Mouse (Mus musculus): Measurements from ENCODE around the gene 1600002K03Rik. TPM values are rescaled to one million over a fixed set of nuclear protein-coding genes. Genes with fewer than 3 reads are reported as not detected.
"Not testable (repeated sequence)": the region's sequence is repeated elsewhere in the genome, so short reads cannot be mapped to it uniquely, and the experiment has no call there.

The 1600002K03Rik gene
- polyA plus RNA-seq, 1 experiment from 2014 or later, result 6.4 TPM

DNA sequence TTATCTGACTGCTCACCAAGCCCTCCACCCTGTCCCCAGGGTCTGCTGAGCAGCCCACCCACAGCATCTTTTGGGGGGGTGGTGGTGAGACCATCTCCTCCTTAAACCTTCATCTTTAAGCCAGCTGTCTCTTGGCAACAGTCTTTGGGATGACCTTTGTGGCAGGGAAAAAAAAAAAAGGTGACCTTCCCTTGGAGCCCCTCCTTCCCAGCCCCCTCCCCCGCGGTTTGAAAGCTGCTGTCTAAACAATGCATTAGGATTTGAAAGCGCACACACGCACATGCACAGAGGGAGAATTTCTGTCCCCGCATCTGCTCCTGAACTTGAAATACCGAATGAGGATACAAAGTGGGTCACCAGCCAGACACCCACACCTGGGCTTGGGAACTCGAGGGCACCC, 31.3 kb downstream of the 1600002K03Rik start:
- Histone ChIP-seq H3K36me3 (ENCODE audit: control insufficient read depth, insufficient read depth, low read length) (no peaks in the 10 kb centered on the region), H3K4me3 (ENCODE audit: low read depth, low read length) (no peak overlapping the region), H3K4me1 (replicated peaks; ENCODE audit: control insufficient read depth, insufficient read depth, low read length) (peaks cover 10% of the 10 kb centered on the region; the same call in 1 of the 2 replicates), H3K27me3 (ENCODE audit: control insufficient read depth, insufficient read depth, low read length) (no peaks in the 10 kb centered on the region), H3K9me3 (ENCODE audit: control insufficient read depth, low read length) (no peaks in the 10 kb centered on the region), H3K9ac (ENCODE audit: low read length) (peak overlapping the region; percentile 23), H3K4me2 (ENCODE audit: low read depth, low read length, severe bottlenecking) (no peak overlapping the region), H3K27ac (ENCODE audit: low read depth, low read length) (0 out of 2 replicates have a peak overlapping the region, but pooled peaks have one; percentile 12)
- 19% methylated on average over 7 of the region's 7 CpGs for WGBS
- DNase-seq (ENCODE audit: low spot score) (no peak), ATAC-seq (replicated peaks; ENCODE audit: low FRiP score) (no peak)

DNA sequence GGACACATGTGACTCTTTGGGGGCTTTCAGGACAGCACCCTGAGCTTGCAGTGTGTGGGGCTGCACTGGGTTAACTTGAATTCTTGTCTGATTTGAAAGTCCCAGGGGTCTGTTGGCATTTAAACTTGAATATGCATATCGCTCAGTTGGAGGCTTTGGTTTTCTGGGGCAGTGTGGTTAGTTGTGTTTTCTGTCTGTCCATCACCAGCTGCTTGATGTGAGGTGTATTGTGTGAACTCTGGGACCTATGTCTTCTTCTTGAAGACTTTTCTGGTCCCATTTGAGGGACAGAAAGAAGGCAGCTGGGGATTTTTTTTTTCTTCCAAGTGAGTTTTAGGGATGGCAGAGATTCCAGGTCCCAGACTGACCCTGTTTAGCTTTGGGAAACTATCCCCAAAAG, 34.5 kb downstream of the 1600002K03Rik start:
- Histone ChIP-seq H3K4me3 (ENCODE audit: low read depth, low read length) (no peak overlapping the region), H3K27ac (ENCODE audit: low read depth, low read length) (no peak overlapping the region), H3K4me2 (ENCODE audit: low read depth, low read length, severe bottlenecking) (no peak overlapping the region), H3K36me3 (ENCODE audit: control insufficient read depth, insufficient read depth, low read length) (no peaks in the 10 kb centered on the region), H3K4me1 (replicated peaks; ENCODE audit: control insufficient read depth, insufficient read depth, low read length) (peaks cover 10% of the 10 kb centered on the region; the same call in 1 of the 2 replicates), H3K27me3 (ENCODE audit: control insufficient read depth, insufficient read depth, low read length) (no peaks in the 10 kb centered on the region), H3K9me3 (ENCODE audit: control insufficient read depth, low read length) (no peaks in the 10 kb centered on the region), H3K9ac (ENCODE audit: low read length) (no peak overlapping the region)
- WGBS, result 52% methylated on average over 1 of the region's 1 CpGs
- DNase-seq (ENCODE audit: low spot score) (no peak), ATAC-seq (replicated peaks; ENCODE audit: low FRiP score) (no peak)

- no peak for DNase-seq (ENCODE audit: low spot score)
- no peak for ATAC-seq (replicated peaks; ENCODE audit: low FRiP score)
- no peaks in the 10 kb centered on the region for H3K27me3 ChIP-seq (ENCODE audit: control insufficient read depth, insufficient read depth, low read length)
- no peaks in the 10 kb centered on the region for H3K36me3 ChIP-seq (ENCODE audit: control insufficient read depth, insufficient read depth, low read length)
- H3K4me1 ChIP-seq (replicated peaks; ENCODE audit: control insufficient read depth, insufficient read depth, low read length), result peaks cover 10% of the 10 kb centered on the region; the same call in 1 of the 2 replicates
- H3K9me3 ChIP-seq (ENCODE audit: control insufficient read depth, low read length), result no peaks in the 10 kb centered on the region
- no peak overlapping the region for H3K4me3 ChIP-seq (ENCODE audit: low read depth, low read length)
- 44% methylated on average over 10 of the region's 10 CpGs for WGBS
- H3K9ac ChIP-seq (ENCODE audit: low read length), result no peak overlapping the region
- no peak overlapping the region for H3K4me2 ChIP-seq (ENCODE audit: low read depth, low read length, severe bottlenecking)
- no peak overlapping the region for H3K27ac ChIP-seq (ENCODE audit: low read depth, low read length)
Observed at GRCm38 (mm10) chr10:80207676-80208075, 34.9 kb downstream of the 1600002K03Rik start.

DNA sequence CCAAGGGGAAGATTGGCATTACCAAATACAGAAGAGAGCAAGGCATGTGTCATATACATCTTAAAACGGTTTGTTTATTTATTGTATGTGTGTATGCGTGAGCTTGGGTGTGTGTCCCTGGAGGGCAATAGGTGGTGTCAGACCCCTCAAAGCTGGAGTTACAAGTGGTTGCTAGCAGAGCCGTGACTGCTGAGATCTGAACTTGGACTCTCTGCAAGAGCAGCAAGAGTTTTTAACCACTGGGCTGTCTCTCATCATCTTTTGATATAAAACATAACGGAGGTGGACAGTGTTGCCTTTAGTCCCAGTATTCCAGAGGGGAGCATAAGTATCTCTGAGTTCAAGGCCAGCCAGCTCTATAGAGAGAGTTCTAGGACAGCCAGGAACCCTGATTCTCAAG, 35.5 kb downstream of the 1600002K03Rik start:
- WGBS, result 83% methylated on average over 4 of the region's 4 CpGs
- no peak overlapping the region for H3K4me3 ChIP-seq (ENCODE audit: low read depth, low read length)
- H3K36me3 ChIP-seq (ENCODE audit: control insufficient read depth, insufficient read depth, low read length), result no peaks in the 10 kb centered on the region
- H3K9ac ChIP-seq (ENCODE audit: low read length), result no peak overlapping the region
- H3K4me2 ChIP-seq (ENCODE audit: low read depth, low read length, severe bottlenecking), result no peak overlapping the region
- H3K27ac ChIP-seq (ENCODE audit: low read depth, low read length), result no peak overlapping the region
- H3K9me3 ChIP-seq (ENCODE audit: control insufficient read depth, low read length), result no peaks in the 10 kb centered on the region
- DNase-seq (ENCODE audit: low spot score), result no peak
- no peak for ATAC-seq (replicated peaks; ENCODE audit: low FRiP score)
- H3K4me1 ChIP-seq (replicated peaks; ENCODE audit: control insufficient read depth, insufficient read depth, low read length), result peaks cover 10% of the 10 kb centered on the region; the same call in 1 of the 2 replicates
- no peaks in the 10 kb centered on the region for H3K27me3 ChIP-seq (ENCODE audit: control insufficient read depth, insufficient read depth, low read length)

DNA sequence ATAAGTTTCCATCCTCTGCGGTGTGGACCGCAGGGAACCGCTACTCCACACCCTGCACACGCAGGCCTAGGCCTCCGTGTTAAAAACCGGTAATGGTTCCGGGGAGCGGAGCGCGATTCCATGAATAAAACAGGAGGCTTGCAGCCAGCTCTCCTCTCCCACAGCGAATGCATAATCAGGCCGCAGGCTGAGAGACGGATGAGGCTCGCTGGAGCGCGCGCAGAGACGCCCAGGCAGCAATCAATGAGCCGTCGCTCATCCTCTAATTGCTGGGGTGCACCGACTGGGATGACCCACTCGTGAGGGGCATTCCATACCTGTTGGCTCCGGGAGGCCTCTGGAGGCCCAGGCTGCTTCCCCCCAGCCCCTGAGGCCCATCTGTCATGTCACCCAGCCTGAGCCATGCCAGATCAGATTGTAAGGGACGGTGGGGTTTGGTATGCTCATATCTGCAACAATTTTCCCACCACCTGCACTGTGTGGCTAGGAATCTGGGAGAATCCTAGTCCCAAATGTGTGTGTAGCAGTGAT, 36.2 kb downstream of the 1600002K03Rik start:
- Histone ChIP-seq H3K4me1 (replicated peaks; ENCODE audit: control insufficient read depth, insufficient read depth, low read length) (peaks cover 10% of the 10 kb centered on the region; the same call in 1 of the 2 replicates), H3K9ac (ENCODE audit: low read length) (peak overlapping the region; percentile 44), H3K36me3 (ENCODE audit: control insufficient read depth, insufficient read depth, low read length) (no peaks in the 10 kb centered on the region), H3K27me3 (ENCODE audit: control insufficient read depth, insufficient read depth, low read length) (no peaks in the 10 kb centered on the region), H3K9me3 (ENCODE audit: control insufficient read depth, low read length) (no peaks in the 10 kb centered on the region), H3K4me2 (ENCODE audit: low read depth, low read length, severe bottlenecking) (peak overlapping the region; percentile 31; the same call in 1 of the 2 replicates), H3K27ac (ENCODE audit: low read depth, low read length) (no peak overlapping the region; the same call in 1 of the 2 replicates), H3K4me3 (ENCODE audit: low read depth, low read length) (no peak overlapping the region)
- ATAC-seq (replicated peaks; ENCODE audit: low FRiP score) (peak; percentile 22; the same call in 1 of the 2 replicates), DNase-seq (ENCODE audit: low spot score) (no peak)
- WGBS, result 10% methylated on average over 24 of the region's 24 CpGs

DNA sequence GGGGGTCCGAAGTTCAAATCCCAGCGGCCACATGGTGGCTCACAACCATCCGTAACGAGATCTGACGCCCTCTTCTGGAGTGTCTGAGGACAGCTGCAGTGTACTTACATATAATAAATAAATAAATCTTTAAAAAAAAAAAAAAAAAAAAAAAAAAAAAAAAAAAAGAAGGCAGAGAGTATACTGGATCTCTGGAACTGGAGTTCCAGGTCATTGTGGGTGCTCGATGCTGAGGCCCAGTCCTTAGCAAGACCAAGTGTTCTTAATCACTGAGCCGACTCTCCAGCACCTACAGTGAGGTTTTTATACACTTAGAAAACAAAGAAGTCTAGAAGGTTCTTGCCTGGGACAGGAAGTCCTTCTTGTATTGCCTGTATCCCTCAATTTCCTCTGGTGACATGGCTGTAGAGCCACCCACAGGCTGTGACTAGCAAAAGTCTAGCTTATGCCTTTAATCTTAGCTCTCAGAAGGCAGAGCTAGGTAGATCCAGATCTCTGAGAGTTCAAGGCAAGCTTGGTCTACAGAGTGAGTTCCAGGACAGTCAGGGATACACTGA, 38.9 kb downstream of the 1600002K03Rik start:
- not testable (repeated sequence) for ATAC-seq (replicated peaks; ENCODE audit: low FRiP score); DNase-seq (ENCODE audit: low spot score); H3K9me3 ChIP-seq (ENCODE audit: control insufficient read depth, low read length); H3K4me2 ChIP-seq (ENCODE audit: low read depth, low read length, severe bottlenecking); H3K27ac ChIP-seq (ENCODE audit: low read depth, low read length); H3K9ac ChIP-seq (ENCODE audit: low read length); H3K4me1 ChIP-seq (replicated peaks; ENCODE audit: control insufficient read depth, insufficient read depth, low read length); H3K27me3 ChIP-seq (ENCODE audit: control insufficient read depth, insufficient read depth, low read length); H3K4me3 ChIP-seq (ENCODE audit: low read depth, low read length); H3K36me3 ChIP-seq (ENCODE audit: control insufficient read depth, insufficient read depth, low read length)
- WGBS, result 74% methylated on average over 7 of the region's 7 CpGs

- Histone ChIP-seq H3K4me3 (ENCODE audit: low read depth, low read length) (no peak overlapping the region), H3K27ac (ENCODE audit: low read depth, low read length) (peak overlapping the region; percentile 62; the same call in 1 of the 2 replicates), H3K36me3 (ENCODE audit: control insufficient read depth, insufficient read depth, low read length) (no peaks in the 10 kb centered on the region), H3K9me3 (ENCODE audit: control insufficient read depth, low read length) (no peaks in the 10 kb centered on the region), H3K27me3 (ENCODE audit: control insufficient read depth, insufficient read depth, low read length) (no peaks in the 10 kb centered on the region), H3K4me1 (replicated peaks; ENCODE audit: control insufficient read depth, insufficient read depth, low read length) (peaks cover 5% of the 10 kb centered on the region), H3K4me2 (ENCODE audit: low read depth, low read length, severe bottlenecking) (0 out of 2 replicates have a peak overlapping the region, but pooled peaks have one; percentile 8), H3K9ac (ENCODE audit: low read length) (peak overlapping the region; percentile 49)
- ATAC-seq (replicated peaks; ENCODE audit: low FRiP score) (peak; percentile 53; the same call in 1 of the 2 replicates), DNase-seq (ENCODE audit: low spot score) (no peak)
- 9% methylated on average over 16 of the region's 16 CpGs for WGBS
Observed at GRCm38 (mm10) chr10:80215048-80215772, 42.5 kb downstream of the 1600002K03Rik start.

- peaks cover under 1% of the 10 kb centered on the region for H3K4me1 ChIP-seq (replicated peaks; ENCODE audit: control insufficient read depth, insufficient read depth, low read length)
- H3K9ac ChIP-seq (ENCODE audit: low read length), result no peak overlapping the region
- H3K4me3 ChIP-seq (ENCODE audit: low read depth, low read length), result no peak overlapping the region
- ATAC-seq (replicated peaks; ENCODE audit: low FRiP score) (no peak), DNase-seq (ENCODE audit: low spot score) (no peak)
- 33% methylated on average over 9 of the region's 9 CpGs for WGBS
- H3K27ac ChIP-seq (ENCODE audit: low read depth, low read length), result no peak overlapping the region
- H3K9me3 ChIP-seq (ENCODE audit: control insufficient read depth, low read length), result no peaks in the 10 kb centered on the region
- H3K27me3 ChIP-seq (ENCODE audit: control insufficient read depth, insufficient read depth, low read length), result no peaks in the 10 kb centered on the region
- no peak overlapping the region for H3K4me2 ChIP-seq (ENCODE audit: low read depth, low read length, severe bottlenecking)
- no peaks in the 10 kb centered on the region for H3K36me3 ChIP-seq (ENCODE audit: control insufficient read depth, insufficient read depth, low read length)
Observed at GRCm38 (mm10) chr10:80220676-80221075, 47.9 kb downstream of the 1600002K03Rik start.
